Mouse (Mus musculus) liver, postnatal 0 days (tissue): ENCODE measurements at regions not wholly inside any gene's neighbourhood (a gene's known extent, or its start where the extent isn't known, plus 50 kb on each side); places are given as distances from the start of the nearest gene placed in this dataset.

ENCODE experiments used
- CTCF ChIP-seq: sonication (generic); IDR thresholded peaks from 2 replicates; pipeline ENCODE4 v1.5.1; 2016; ENCODE audit warnings: antibody characterized with exemption, low read depth
- EP300 ChIP-seq: IDR thresholded peaks from 2 replicates; pipeline ENCODE4 v1.6.1; 2016; ENCODE audit warnings: antibody characterized with exemption, low read depth, mild to moderate bottlenecking

DNA sequence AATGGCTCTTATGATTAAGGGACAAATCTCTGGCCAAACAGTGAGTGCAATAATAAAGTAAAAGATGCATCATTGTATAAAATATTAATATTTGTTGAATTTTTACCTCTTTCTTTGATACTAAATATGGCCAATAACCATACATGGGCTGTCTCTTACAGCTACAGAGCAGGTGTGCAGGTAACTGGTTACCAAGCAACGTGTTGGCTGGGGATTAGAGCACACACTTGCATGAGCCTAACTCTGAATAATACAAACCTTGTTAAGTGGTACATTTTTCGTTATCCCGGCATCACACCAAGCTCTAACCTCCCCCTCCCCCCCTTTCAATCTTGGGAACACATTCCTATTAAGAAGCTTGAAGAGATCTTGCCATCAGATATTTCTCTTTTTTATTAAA is 111.2 kb downstream of the Nedd1 start:
- TF ChIP-seq CTCF (no peak), EP300 (no peak)
